Mouse (Mus musculus) stomach, postnatal 0 days (tissue): ENCODE data around the gene Atp13a2.

Experiments used
- CTCF ChIP-seq: IDR thresholded peaks from 2 replicates; pipeline ENCODE4 v1.5.1; 2016; ENCODE audit warnings: antibody characterized with exemption, low read depth, mild to moderate bottlenecking, moderate library complexity
- EP300 ChIP-seq: optimal IDR thresholded peaks from 2 replicates; pipeline ENCODE3; 2016; ENCODE audit warnings: antibody characterized with exemption

- TF ChIP-seq CTCF (no peak), EP300 (no peak)
Measured at GRCm38 (mm10) chr4:140996812-140997211, 10.1 kb downstream of the Atp13a2 start.
